Mouse (Mus musculus): Measurements from ENCODE around the gene Myo18b.
A peak's percentile ranks its signal among the peaks of the same experiment; 100 is the strongest.

Myo18b gene

DNA sequence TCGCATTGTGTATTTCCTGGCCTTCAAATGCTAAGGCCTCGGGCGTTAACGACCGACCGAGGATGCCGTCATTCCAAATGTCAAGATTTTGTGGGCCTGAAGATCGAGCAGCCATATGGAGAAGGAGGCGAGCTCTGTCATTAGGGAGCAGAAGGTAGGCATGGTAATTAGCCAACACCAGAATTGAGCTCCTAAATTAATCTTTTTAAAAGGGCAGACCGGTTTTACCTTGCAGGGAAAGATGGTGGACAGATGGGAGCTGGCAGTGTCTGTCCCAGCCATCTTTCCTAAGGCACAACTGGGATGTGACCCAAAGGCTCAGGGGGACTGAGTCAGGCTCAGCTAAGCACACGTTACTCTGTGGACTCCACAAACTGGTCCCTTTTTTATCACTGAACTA, 151.6 kb downstream of the Myo18b start:
- DNase-seq: no peak

DNA sequence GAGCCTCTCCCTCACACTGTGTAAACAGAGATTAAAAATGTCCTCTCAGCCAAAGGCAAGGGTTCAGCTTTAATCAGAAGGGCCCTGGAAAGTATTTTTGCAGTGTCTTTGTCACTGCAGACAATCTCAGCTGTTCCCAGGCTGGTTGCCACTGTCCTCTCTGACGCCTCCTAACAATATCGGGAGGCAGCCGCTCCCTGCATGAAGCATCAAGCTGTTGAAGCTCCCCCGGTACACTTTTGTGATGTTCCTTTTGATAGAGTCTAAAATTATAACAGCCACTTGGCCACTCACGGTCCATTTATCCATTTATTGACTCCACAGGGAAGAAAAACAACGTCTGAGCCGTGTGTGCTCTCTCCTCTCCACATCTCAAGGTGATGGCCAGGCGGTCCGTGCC, 153.0 kb downstream of the Myo18b start:
- no peak for DNase-seq

DNA sequence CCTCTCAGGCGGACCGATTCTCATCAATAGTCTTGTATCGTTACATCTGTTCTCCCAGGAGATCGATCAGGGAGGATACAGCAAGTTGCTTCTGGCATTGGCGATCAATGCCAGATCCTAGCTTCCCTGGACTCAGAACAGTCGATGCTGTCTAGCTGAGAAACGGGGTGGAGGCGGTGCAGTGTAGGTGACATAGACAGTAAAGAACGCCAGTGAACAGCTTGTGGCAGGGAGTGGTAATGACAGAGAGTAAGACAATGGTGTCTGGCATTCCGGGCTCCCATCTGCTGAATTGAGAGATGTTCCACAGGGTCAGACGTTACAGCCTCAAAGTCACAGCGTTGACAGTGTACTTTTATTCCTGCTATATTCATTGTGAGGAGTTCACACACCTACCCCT, 155.5 kb downstream of the Myo18b start:
- DNase-seq: no peak

GRCm38 (mm10) chr5:112735040-112735439, 161.1 kb downstream of the Myo18b start:
- DNase-seq: no peak

DNA sequence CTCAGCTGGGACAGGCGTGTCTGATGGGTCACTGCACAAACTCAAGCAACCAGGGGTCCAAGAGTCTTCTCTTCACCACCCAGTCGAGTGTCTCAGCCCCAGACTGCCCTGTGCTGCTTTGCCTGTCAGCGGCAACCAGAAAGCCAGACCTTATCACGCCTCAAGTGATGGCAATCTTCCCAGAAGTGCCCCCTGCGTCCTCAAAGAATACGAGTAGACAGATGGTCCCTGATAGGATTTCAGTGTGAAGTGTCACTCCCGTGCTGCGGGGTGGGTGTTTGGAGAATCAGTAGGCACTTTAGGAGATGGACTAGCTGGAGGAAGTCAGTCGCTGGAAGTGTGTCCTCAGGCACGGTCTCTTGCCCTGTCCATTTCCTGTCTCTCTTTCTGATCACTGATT, 165.6 kb downstream of the Myo18b start:
- DNase-seq: no peak

GRCm38 (mm10) chr5:112728432-112728831, 167.7 kb downstream of the Myo18b start:
- no peak for DNase-seq

GRCm38 (mm10) chr5:112718655-112719306, 177.4 kb downstream of the Myo18b start:
- peak; percentile 55 to 87 for DNase-seq

DNA sequence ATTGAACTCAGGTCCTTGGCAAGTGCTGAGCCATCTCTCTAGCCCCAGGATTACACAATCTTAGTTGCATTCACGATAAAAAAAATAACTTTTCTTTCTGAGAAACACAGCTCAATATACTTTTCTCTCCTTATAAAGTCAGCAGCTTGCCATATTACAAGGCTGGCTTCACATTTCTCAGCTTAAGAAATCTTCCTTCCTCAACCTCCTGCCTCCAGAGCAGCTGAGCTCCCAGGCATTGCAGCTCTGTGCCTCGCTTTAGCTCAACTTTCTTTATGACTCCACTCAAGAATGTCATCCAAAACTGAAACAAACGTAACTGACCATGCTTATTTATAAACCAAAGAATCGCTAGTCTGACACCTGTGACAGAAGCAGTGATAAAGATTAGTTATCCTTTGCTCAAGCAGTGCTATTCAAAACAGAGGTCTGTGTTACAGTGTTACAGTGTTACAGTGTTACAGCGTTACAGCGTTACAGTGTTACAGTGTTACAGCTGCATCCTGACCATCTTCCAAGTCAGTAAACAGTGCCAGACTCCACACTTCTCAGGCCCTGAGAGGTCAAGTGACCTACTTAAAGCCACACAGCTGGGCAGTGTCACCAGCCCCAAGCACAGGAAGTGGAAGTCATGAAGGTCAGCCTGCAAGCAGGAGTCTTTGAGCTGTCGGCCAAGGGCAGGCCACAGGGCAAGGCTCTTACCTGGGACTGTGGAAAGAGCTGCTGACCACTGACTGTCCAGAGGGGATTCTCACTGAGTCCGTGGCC, 181.3 kb downstream of the Myo18b start:
- DNase-seq: no peak

- DNase-seq: no peak
These were observed 186.3 kb downstream of the Myo18b start for GRCm38 (mm10) chr5:112709831-112710230.

DNA sequence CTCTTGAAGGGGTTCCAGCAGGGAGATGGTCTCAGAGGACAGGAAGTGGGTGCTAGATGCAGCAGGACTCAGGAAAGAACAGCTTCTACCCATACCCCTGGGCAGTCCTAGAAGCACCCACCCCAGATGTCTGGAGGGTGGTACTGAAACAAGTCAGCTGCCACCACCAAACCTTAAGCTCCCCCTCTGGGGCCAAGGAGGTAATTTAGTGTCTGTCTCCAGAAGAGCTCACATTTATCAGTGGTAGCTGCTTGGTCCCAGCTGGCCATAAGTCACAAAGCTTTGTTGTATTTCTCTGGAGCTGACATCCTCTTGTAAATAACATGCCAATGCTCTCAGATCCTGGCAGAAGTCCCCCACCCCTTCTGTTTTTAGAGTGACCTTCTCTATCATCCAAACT, 187.7 kb downstream of the Myo18b start:
- DNase-seq: no peak

- no peak for DNase-seq
These were observed 188.7 kb downstream of the Myo18b start for GRCm38 (mm10) chr5:112707478-112707877.

DNA sequence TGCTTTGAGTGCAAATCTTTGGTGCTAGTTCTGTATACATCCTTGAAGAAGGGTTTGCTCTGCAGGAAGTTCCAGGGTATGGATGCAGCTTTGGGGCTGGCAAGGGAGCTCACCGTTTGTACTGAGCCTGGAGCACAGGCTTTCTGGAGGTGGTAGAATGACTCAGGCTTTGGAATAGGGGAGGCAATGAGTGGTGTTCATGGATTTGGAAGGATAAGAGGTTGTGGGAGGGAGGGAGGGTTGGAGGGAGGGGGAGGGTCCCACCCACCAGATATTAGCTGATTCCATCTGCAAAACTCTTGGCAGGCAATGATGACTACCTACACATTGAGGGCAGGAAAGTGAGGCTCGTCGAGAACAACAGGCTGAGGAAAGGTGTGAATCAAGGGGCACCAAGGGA, 195.4 kb downstream of the Myo18b start:
- DNase-seq: no peak

DNA sequence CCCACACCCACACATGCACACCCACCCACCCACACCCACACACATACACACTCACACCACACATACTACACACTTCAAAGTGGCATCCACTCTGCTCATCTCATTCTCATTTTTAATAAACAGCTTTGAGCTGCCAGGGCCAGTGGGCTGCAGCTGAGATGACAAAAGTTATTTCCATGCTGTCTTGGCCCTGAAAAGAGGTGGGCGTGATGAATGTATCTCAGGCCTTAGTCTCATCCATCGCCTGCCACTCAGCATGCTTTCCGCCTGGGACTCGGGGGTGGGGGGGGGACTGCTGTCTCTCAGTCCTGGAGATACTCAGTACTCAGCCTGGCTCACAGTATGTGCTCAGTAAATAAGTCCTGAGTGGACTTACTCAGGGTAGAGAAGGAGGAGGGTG, 199.5 kb downstream of the Myo18b start:
- DNase-seq: no peak

DNA sequence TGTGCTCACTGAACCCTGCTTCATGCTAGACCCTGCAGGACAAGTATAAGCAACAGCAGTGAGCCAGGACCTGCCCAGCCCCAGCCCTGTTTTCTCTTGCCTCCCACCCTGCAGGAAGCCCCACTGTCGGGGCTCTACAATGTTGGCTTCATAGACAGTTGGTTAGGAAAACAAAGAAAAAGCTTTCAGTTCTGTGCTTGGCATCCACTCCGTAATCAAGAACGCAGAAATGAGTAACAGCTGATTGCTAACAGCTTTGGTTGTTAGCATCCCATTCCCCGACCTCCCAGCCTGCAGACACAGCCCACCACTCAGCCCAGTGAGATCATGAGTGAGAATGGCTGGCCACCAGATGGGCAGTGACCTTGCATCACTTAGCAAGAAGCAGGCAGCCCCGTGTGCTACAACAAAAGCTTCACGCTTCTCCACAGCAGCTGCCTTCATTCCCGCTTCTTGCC, 200.9 kb downstream of the Myo18b start:
- DNase-seq: no peak

- no peak for DNase-seq
These were observed 202.8 kb downstream of the Myo18b start for GRCm38 (mm10) chr5:112693286-112693849.

- no peak for DNase-seq
These were observed 208.9 kb downstream of the Myo18b start for GRCm38 (mm10) chr5:112687100-112687818.

DNA sequence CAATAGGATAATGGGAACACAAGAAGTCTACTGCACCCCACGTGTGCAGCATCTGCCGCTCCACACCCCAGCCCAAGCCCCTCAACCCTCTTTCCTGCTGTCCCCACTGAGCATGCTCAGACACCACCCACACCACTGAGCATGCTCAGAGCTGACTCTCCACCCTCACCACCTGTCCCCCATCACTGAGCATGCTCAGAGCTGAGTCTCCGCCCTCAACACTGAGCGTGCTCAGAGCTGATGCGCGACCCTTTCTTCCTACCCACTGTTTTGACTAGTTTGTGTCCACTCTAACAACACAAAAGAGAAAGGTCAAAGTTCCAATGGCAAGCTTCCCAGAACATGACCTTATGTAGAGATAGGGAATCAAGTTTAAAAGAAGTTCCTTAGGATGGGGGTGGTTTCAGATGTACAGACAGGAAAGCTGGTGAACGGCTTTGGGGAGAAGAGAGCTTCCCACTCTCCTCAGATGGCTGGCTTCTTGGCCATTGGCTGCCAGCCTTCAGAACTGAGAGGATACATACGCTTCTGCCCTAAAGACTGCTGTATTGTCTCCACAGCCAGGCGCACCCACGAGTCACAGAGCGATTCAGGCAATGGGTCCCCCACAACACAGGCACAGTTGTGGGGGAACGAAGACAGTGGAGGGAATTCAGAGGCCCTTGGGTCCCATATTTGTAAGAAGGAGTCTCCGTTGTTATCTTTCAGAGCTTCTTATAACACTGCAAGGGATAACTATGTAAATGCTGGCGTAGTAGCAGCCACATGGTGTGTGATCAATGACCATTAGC, 209.7 kb downstream of the Myo18b start:
- DNase-seq: no peak

GRCm38 (mm10) chr5:112679251-112679650, 216.9 kb downstream of the Myo18b start:
- no peak for DNase-seq

- no peak for DNase-seq
These were observed 218.0 kb downstream of the Myo18b start for GRCm38 (mm10) chr5:112678153-112678552.

- no peak for DNase-seq
These were observed 221.4 kb downstream of the Myo18b start for GRCm38 (mm10) chr5:112674806-112675205.

DNA sequence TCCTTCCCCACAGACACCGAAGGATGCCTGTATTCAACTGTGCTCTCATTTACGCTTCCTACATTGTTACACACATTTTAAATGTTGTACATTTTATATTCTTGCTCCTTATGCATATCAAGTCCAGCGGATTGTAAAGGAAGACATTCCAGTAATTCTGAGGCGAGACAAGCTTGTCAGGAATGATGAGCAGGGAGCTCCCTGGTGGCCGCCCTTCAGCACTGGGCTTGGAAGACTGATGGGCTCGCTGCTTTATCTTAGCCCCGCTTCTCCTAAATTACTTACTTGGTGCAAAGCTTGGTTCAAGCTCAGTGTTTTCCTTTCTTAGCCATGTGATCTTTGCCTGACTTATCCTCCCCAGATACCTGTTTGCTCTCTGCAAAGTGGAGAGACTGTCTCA, 223.7 kb downstream of the Myo18b start:
- no peak for DNase-seq

DNA sequence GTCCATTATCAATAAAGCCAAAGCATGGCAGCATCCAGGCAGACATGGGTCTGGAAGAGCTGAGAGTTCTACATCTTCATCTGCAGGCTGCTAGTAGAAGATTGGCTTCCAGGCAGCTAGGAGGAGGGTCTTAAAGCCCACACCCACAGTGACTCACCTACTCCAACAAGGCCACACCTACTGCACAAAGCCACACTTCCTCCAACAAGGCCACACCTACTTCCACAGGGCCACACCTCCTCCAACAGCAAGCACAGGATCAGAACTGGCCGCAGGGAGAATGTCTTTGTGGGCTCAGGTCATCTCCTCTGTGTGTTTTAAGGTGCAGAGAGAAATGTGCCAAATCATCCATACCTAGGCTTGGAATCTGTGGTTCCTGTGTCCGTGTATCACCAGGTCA, 224.2 kb downstream of the Myo18b start:
- DNase-seq: no peak

GRCm38 (mm10) chr5:112667153-112667552, 229.0 kb downstream of the Myo18b start:
- DNase-seq: no peak

All from kidney, postnatal 36 days (tissue).